In genomic region chr11:79527739-79528384, GRCm38 (mm10) we compare ENCODE assay signal across 11 mouse cellular contexts. TPM values are rescaled to one million over a fixed set of nuclear protein-coding genes. Genes with fewer than 3 reads are reported as not detected.
A peak's percentile ranks its signal among the peaks of the same experiment; 100 is the strongest.
DNase-seq lines count a peak whose midpoint lies in the region; ATAC-seq and TF ChIP-seq lines count a peak whose summit lies in the region.
"Had no signal": no experiment of that assay in that cellular context is flagged by ENCODE, and none has a peak within 500 bp of the region (broad histone marks: within the 10 kb centered on the region; RNA-seq: fewer than 3 reads in every experiment).

No protein-coding gene starts in this region.

- ATAC-seq in stomach, embryonic 15.5 days (ENCODE audit: insufficient read depth, low FRiP score, low read depth) = no peak
- no peak for ATAC-seq in stomach, postnatal 0 days (ENCODE audit: low FRiP score, low TSS enrichment)
- ATAC-seq in liver, embryonic 16.5 days (ENCODE audit: low read depth) = peak; percentile 30; the same call in 1 of the 2 replicates

- H3K9me3 ChIP-seq in stomach, embryonic 15.5 days = no peaks in the 10 kb centered on the region
- H3K9me3 ChIP-seq in stomach, postnatal 0 days (ENCODE audit: control insufficient read depth, low read length) = no peaks in the 10 kb centered on the region
- no peaks in the 10 kb centered on the region for H3K9me3 ChIP-seq in liver, embryonic 16.5 days (replicated peaks; ENCODE audit: control insufficient read depth, low read length)
- H3K9me3 ChIP-seq: limb, embryonic 15.5 days had no signal

- 84% methylated on average over 5 of the region's 5 CpGs for WGBS in stomach, embryonic 15.5 days
- 85% methylated on average over 5 of the region's 5 CpGs for WGBS in stomach, postnatal 0 days
- 28% methylated on average over 5 of the region's 5 CpGs for whole genome bisulfite sequencing in liver, embryonic 16.5 days (ENCODE audit: insufficient replicate concordance)

- no peaks in the 10 kb centered on the region for H3K36me3 ChIP-seq in stomach, embryonic 15.5 days
- no peaks in the 10 kb centered on the region; the same call in 1 of the 2 replicates for H3K36me3 ChIP-seq in stomach, postnatal 0 days (ENCODE audit: control insufficient read depth, insufficient read depth, low read length)
- H3K36me3 ChIP-seq in liver, embryonic 16.5 days (ENCODE audit: control insufficient read depth, insufficient read depth) = no peaks in the 10 kb centered on the region
- H3K36me3 ChIP-seq: limb, embryonic 15.5 days had no signal

- TF ChIP-seq CTCF in stomach, postnatal 0 days (IDR thresholded peaks at IDR 0.05; ENCODE audit: low read depth) = no peak

- intact Hi-C loops in heart, postnatal 14 days (cut with DNase I) = no loop called here

- no peak overlapping the region for H3K9ac ChIP-seq in stomach, embryonic 15.5 days
- H3K9ac ChIP-seq in stomach, postnatal 0 days (ENCODE audit: low read length) = no peak overlapping the region
- no peak overlapping the region for H3K9ac ChIP-seq in liver, embryonic 16.5 days (ENCODE audit: low read depth, low read length)
- H3K9ac ChIP-seq: limb, embryonic 15.5 days had no signal

- TF ChIP-seq EP300 in stomach, postnatal 0 days (optimal IDR thresholded peaks at IDR 0.05) = no peak

- DNase-seq in heart, adult 9 months (ENCODE audit: low spot score in 2 of 2) = peak; percentile 25 to 68
- DNase-seq in heart, postnatal 14 days = no peak
- no peak for DNase-seq in stomach, postnatal 0 days (ENCODE audit: low spot score)
- DNase-seq in spleen, postnatal 36 days (ENCODE audit: low spot score in 2 of 2) = peak; percentile 81 to 86
- no peak for DNase-seq in right cerebral cortex, postnatal 25 days
- no peak for DNase-seq in adrenal gland, postnatal 10 days

- no peaks in the 10 kb centered on the region for H3K27me3 ChIP-seq in stomach, embryonic 15.5 days (replicated peaks)
- H3K27me3 ChIP-seq in stomach, postnatal 0 days (ENCODE audit: control insufficient read depth, insufficient read depth, low read length) = no peaks in the 10 kb centered on the region
- H3K27me3 ChIP-seq in liver, embryonic 16.5 days (ENCODE audit: control insufficient read depth, insufficient read depth, low read depth, low read length) = no peaks in the 10 kb centered on the region
- H3K27me3 ChIP-seq: limb, embryonic 15.5 days had no signal

- H3K27ac ChIP-seq in stomach, embryonic 15.5 days = peak overlapping the region; percentile 40; the same call in 1 of the 2 replicates
- H3K27ac ChIP-seq in stomach, postnatal 0 days (replicated peaks) = no peak overlapping the region
- H3K27ac ChIP-seq in liver, embryonic 16.5 days (ENCODE audit: low read length) = peak overlapping the region; percentile 49
- H3K27ac ChIP-seq: limb, embryonic 15.5 days had no signal

- H3K4me3 ChIP-seq in stomach, embryonic 15.5 days (replicated peaks) = no peak overlapping the region
- no peak overlapping the region for H3K4me3 ChIP-seq in stomach, postnatal 0 days (ENCODE audit: low read depth, low read length)
- H3K4me3 ChIP-seq in liver, embryonic 16.5 days (ENCODE audit: low read depth, low read length) = no peak overlapping the region
- H3K4me3 ChIP-seq: limb, embryonic 15.5 days had no signal

- no peaks in the 10 kb centered on the region for H3K4me1 ChIP-seq in stomach, embryonic 15.5 days
- H3K4me1 ChIP-seq in stomach, postnatal 0 days (replicated peaks; ENCODE audit: control insufficient read depth, insufficient read depth) = no peaks in the 10 kb centered on the region
- H3K4me1 ChIP-seq in liver, embryonic 16.5 days (ENCODE audit: control insufficient read depth, low read depth, low read length) = peaks cover 12% of the 10 kb centered on the region
- H3K4me1 ChIP-seq: limb, embryonic 15.5 days had no signal

- no peak overlapping the region for H3K4me2 ChIP-seq in stomach, embryonic 15.5 days
- no peak overlapping the region for H3K4me2 ChIP-seq in stomach, postnatal 0 days (replicated peaks; ENCODE audit: low read depth)
- H3K4me2 ChIP-seq in liver, embryonic 16.5 days (ENCODE audit: low read depth, low read length) = no peak overlapping the region
- H3K4me2 ChIP-seq: limb, embryonic 15.5 days had no signal

RNA-seq across cellular contexts. Expression of gene Evi2, which starts 2.5 kb away (rescaled TPM):
- under 1 TPM in 1 of 2 experiments, not detected in 1; 0.15 TPM for total RNA-seq in heart, postnatal 14 days (2021)
- polyA plus RNA-seq in stomach, embryonic 15.5 days (2015; fragmentation: Nextera tagmentation; extraction: Ambion mirVana) = 0.86 and 1.2 TPM in 2 replicates
- polyA plus RNA-seq in stomach, postnatal 0 days (2015; fragmentation: Nextera tagmentation; extraction: Ambion mirVana) = 0.05 and 0.28 TPM in 2 replicates
- polyA plus RNA-seq in liver, embryonic 16.5 days (2015; fragmentation: Nextera tagmentation; extraction: Ambion mirVana) = 0.59 and 0.63 TPM in 2 replicates
- total RNA-seq in adrenal gland, postnatal 10 days (2021) = under 1 TPM; 0.18 to 0.27 TPM
- polyA plus RNA-seq: testis, adult 2 months had no signal

RNA-seq across cellular contexts. Expression of gene Evi2a, which starts 2.5 kb away (rescaled TPM):
- total RNA-seq in heart, postnatal 14 days (2021) = 1 to 10 TPM; 1.1 to 2.1 TPM
- polyA plus RNA-seq in stomach, embryonic 15.5 days (2015; fragmentation: Nextera tagmentation; extraction: Ambion mirVana) = 5.3 and 5.4 TPM in 2 replicates
- 3.0 and 4.5 TPM in 2 replicates for polyA plus RNA-seq in stomach, postnatal 0 days (2015; fragmentation: Nextera tagmentation; extraction: Ambion mirVana)
- 5.5 and 5.7 TPM in 2 replicates for polyA plus RNA-seq in liver, embryonic 16.5 days (2015; fragmentation: Nextera tagmentation; extraction: Ambion mirVana)
- total RNA-seq in adrenal gland, postnatal 10 days (2021) = 1 to 10 TPM; 2.3 to 3.0 TPM

RNA-seq across cellular contexts. Expression of gene Evi2b, which starts 4.3 kb away (rescaled TPM):
- total RNA-seq in heart, postnatal 14 days (2021) = 1 to 10 TPM; 1.1 to 1.2 TPM
- polyA plus RNA-seq in stomach, embryonic 15.5 days (2015; fragmentation: Nextera tagmentation; extraction: Ambion mirVana) = 1.2 and 1.3 TPM in 2 replicates
- 0.27 and 0.53 TPM in 2 replicates for polyA plus RNA-seq in stomach, postnatal 0 days (2015; fragmentation: Nextera tagmentation; extraction: Ambion mirVana)
- 4.6 and 8.5 TPM in 2 replicates for polyA plus RNA-seq in liver, embryonic 16.5 days (2015; fragmentation: Nextera tagmentation; extraction: Ambion mirVana)
- 1 to 10 TPM; 3.6 to 3.7 TPM for total RNA-seq in adrenal gland, postnatal 10 days (2021)

RNA-seq across cellular contexts. Expression of gene Omg, which starts 24.0 kb away (rescaled TPM):
- not detected for total RNA-seq in heart, postnatal 14 days (2021)
- 0.22 and 0.33 TPM in 2 replicates for polyA plus RNA-seq in stomach, embryonic 15.5 days (2015; fragmentation: Nextera tagmentation; extraction: Ambion mirVana)
- polyA plus RNA-seq in stomach, postnatal 0 days (2015; fragmentation: Nextera tagmentation; extraction: Ambion mirVana) = 0.27 and 0.30 TPM in 2 replicates
- not detected in 2 replicates for polyA plus RNA-seq in liver, embryonic 16.5 days (2015; fragmentation: Nextera tagmentation; extraction: Ambion mirVana)
- total RNA-seq in adrenal gland, postnatal 10 days (2021) = 1 to 10 TPM; 4.9 to 5.4 TPM
- total RNA-seq: heart, postnatal 25 days had no signal
- polyA plus RNA-seq: testis, adult 2 months had no signal

Comparison
In these comparisons a context has a peak if more than half of its experiments do, and no peak if none do; other contexts are left out.
1. DNase-seq: peak in heart, adult 9 months (2 of 2) and spleen, postnatal 36 days (2 of 2); none in heart, postnatal 14 days (0 of 2), stomach, postnatal 0 days (single experiment), right cerebral cortex, postnatal 25 days (single experiment) and adrenal gland, postnatal 10 days (single experiment).